Mouse (Mus musculus) midbrain, embryonic 15.5 days (tissue): ENCODE results near the gene Dock8. TPM values are rescaled to one million over a fixed set of nuclear protein-coding genes. Genes with fewer than 3 reads are reported as not detected.
A peak's percentile ranks its signal among the peaks of the same experiment; 100 is the strongest.
"Not testable (repeated sequence)": the region's sequence is repeated elsewhere in the genome, so short reads cannot be mapped to it uniquely, and the experiment has no call there.

Experiments used
- ATAC-seq: fragments of 200-750 bp; cut with Nextera tagmentation; replicated peaks from 2 replicates; pipeline ENCODE4 v1.8.0; 2017; ENCODE audit warnings: moderate TSS enrichment
- H3K27ac ChIP-seq: fragments of 300-500 bp; sonication (generic); 2 replicates; pipeline ENCODE4 v1.5.1; 2015; ENCODE audit warnings: mild to moderate bottlenecking, inconsistent platforms
- H3K27me3 ChIP-seq: fragments of 300-500 bp; sonication (generic); replicated peaks from 2 replicates; pipeline ENCODE4 v1.6.1; 2015; ENCODE audit warnings: inconsistent platforms
- H3K36me3 ChIP-seq: fragments of 300-500 bp; sonication (generic); replicated peaks from 2 replicates; pipeline ENCODE4 v1.6.1; 2015; ENCODE audit warnings: inconsistent platforms
- H3K4me1 ChIP-seq: fragments of 300-500 bp; sonication (generic); 2 replicates; pipeline ENCODE4 v1.6.1; 2015; ENCODE audit warnings: inconsistent platforms
- H3K4me2 ChIP-seq: fragments of 300-500 bp; sonication (generic); 2 replicates; pipeline ENCODE4 v1.6.1; 2015; ENCODE audit warnings: inconsistent platforms, mild to moderate bottlenecking, moderate library complexity
- H3K4me3 ChIP-seq: fragments of 300-500 bp; sonication (generic); 2 replicates; pipeline ENCODE4 v1.5.1; 2015; ENCODE audit warnings: mild to moderate bottlenecking, inconsistent platforms
- H3K9ac ChIP-seq: fragments of 300-500 bp; sonication (generic); 2 replicates; pipeline ENCODE4 v1.6.1; 2015; ENCODE audit warnings: mild to moderate bottlenecking, inconsistent platforms
- H3K9me3 ChIP-seq: fragments of 300-500 bp; sonication (generic); 2 replicates; pipeline ENCODE4 v1.6.1; 2016; ENCODE audit warnings: inconsistent platforms
- WGBS: fragments of 180-500 bp; shearing (Covaris S2); methylation state at CpG from one replicate; pipeline ENCODE4 v1.1.7; 2015; ENCODE audit warnings: mixed read lengths; 5-methylcytosine and 5-hydroxymethylcytosine counted together
- polyA plus RNA-seq: library from polyadenylated mRNA; unstranded; fragments of >200 nt; fragmentation: Nextera tagmentation; extraction: Ambion mirVana; gene quantifications from 2 replicates; pipeline ENCODE4 v1.2.1, GENCODE M21; 2015

The Dock8 gene
- polyA plus RNA-seq, 1 experiment from 2014 or later: 0.59 TPM

DNA sequence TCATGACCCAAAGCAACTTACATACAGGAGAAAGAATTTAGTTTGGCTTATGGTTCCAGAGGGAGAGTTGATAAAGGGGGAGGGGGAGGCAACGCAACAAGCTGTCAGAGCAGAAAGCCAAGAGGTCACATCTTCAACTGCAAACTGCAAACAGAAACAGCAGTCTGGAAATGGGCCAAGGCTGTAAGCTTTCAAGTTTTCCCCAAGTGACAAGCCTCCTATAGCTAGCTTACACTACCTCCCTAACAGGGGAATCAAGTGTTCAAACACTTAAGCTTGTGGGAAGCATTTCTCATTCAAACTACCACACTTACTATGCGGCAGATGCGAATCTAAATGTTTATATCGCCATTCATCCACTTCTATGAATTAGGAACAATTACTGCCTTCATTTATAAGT, 4.5 kb downstream of the Dock8 start:
- no peak overlapping the region for H3K27ac ChIP-seq
- 45% methylated on average over 4 of the region's 4 CpGs for WGBS
- no peak overlapping the region for H3K4me3 ChIP-seq
- H3K4me1 ChIP-seq: peaks cover 13% of the 10 kb centered on the region
- H3K27me3 ChIP-seq: peaks cover 33% of the 10 kb centered on the region
- H3K4me2 ChIP-seq: no peak overlapping the region
- no peaks in the 10 kb centered on the region for H3K9me3 ChIP-seq
- H3K9ac ChIP-seq: no peak overlapping the region
- no peak for ATAC-seq
- no peaks in the 10 kb centered on the region for H3K36me3 ChIP-seq

DNA sequence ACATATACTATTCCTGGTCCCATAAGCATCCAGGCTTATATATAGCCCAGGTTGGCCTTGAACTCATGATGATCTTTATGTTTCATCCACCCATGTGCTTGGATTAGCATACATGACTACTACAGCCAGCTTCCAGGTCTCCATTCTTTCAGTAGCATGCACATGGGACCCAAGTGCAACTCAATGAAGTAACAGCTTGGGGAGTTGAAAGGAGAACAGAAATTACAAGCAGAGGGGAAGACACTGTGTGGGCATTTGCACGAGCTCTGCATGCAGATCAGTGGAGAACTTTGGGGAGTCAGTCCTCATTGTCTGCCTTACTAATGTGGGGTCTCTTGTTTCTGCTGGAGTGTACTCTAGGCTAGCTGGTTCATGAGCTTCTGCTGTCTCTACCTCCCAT, 7.4 kb downstream of the Dock8 start:
- WGBS: 78% methylated on average over 1 of the region's 1 CpGs

DNA sequence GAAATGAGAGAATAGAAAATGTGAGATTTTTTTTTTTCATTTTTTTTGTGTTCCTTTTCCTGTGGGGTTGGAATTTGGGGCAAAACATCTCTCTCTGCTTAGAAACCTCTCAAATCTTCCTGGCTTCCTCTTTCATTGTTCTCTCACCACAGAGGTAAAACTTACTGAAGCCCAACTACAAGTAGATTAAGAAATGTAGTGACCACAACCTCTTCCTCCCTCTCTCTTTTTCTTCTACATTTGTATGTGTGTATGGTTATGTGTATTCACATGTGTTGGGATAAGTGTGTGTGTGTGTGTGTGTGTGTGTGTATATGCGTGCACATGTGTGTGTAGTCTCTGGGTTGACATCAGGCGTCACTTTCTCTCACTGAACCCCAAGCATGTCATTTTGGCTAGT, 9.2 kb downstream of the Dock8 start:
- H3K4me1 ChIP-seq: no peaks in the 10 kb centered on the region
- H3K9me3 ChIP-seq: no peaks in the 10 kb centered on the region
- H3K27ac ChIP-seq: no peak overlapping the region
- 83% methylated on average over 2 of the region's 2 CpGs for WGBS
- no peaks in the 10 kb centered on the region for H3K27me3 ChIP-seq
- ATAC-seq: no peak
- no peak overlapping the region for H3K9ac ChIP-seq
- no peaks in the 10 kb centered on the region for H3K36me3 ChIP-seq
- H3K4me3 ChIP-seq: no peak overlapping the region
- no peak overlapping the region for H3K4me2 ChIP-seq

More for the DNA sequence above, 7.4 kb downstream of the Dock8 start:
- Histone ChIP-seq H3K27me3 (peaks cover 4% of the 10 kb centered on the region), H3K4me2 (no peak overlapping the region), H3K27ac (no peak overlapping the region), H3K9me3 (no peaks in the 10 kb centered on the region), H3K36me3 (no peaks in the 10 kb centered on the region), H3K4me1 (no peaks in the 10 kb centered on the region), H3K9ac (no peak overlapping the region), H3K4me3 (no peak overlapping the region)
- no peak for ATAC-seq

DNA sequence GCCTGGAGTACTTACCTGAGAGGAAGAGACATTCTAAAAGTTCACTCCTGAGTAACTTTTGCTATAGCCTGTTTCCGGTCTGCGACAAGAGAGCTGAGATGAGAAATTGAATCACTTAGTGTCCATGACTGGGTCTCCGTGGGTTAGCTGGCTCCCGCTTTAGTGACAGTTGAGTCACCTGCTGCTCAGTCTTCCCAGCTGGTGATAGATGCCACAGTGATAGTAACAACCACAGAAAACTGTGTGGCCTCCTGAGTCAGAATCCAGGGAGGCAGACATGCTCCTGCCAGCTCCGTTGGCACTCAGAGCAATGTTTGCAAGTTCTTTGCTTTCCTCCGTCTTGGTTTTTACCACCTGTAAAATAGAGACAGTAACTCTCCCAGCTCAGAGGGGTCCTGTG, 23.4 kb downstream of the Dock8 start:
- Histone ChIP-seq H3K9ac (no peak overlapping the region), H3K4me2 (no peak overlapping the region), H3K27ac (no peak overlapping the region), H3K9me3 (no peaks in the 10 kb centered on the region), H3K27me3 (no peaks in the 10 kb centered on the region), H3K4me1 (no peaks in the 10 kb centered on the region), H3K4me3 (no peak overlapping the region), H3K36me3 (no peaks in the 10 kb centered on the region)
- ATAC-seq: no peak
- WGBS: 86% methylated on average over 6 of the region's 6 CpGs

DNA sequence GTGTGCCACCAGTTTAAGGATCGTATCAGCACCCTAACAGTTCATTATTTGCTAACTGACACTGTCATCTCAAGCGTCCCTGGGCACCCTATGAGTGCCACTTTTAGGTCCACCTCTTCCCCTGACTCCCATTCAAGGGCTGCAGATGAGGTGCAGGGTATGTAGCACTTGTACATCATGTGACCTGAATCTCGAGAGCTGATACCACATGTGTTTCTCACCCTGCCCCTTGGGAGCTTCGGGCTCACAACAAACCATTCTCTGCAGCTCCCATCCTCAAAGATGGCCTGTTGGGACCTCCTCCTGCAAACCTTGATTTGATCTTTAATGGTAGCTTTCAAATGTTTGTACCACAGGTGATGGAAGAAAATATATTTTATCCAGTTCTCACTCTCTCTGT, 32.4 kb downstream of the Dock8 start:
- Histone ChIP-seq H3K9ac (no peak overlapping the region), H3K27ac (no peak overlapping the region), H3K4me2 (no peak overlapping the region), H3K36me3 (no peaks in the 10 kb centered on the region), H3K4me3 (no peak overlapping the region), H3K27me3 (no peaks in the 10 kb centered on the region), H3K4me1 (no peaks in the 10 kb centered on the region), H3K9me3 (no peaks in the 10 kb centered on the region)
- 83% methylated on average over 4 of the region's 4 CpGs for WGBS
- ATAC-seq: no peak

DNA sequence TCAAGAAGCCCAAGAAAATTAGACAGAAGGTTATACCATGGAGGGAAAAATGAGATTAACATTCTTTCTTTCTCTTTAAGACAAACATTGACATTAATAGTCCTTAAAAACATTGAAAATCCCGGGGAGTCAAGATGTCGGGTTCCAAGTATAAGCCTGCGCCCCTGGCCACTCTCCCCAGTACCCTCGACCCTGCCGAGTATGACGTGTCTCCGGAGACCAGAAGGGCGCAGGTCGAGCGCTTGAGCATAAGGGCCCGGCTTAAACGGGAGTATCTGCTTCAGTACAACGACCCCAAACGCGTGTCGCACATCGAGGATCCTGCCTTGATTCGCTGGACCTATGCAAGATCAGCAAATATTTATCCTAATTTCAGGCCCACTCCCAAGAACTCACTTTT, 33.7 kb downstream of the Dock8 start:
- not testable (repeated sequence) for H3K9me3 ChIP-seq, H3K27me3 ChIP-seq, H3K36me3 ChIP-seq, H3K9ac ChIP-seq, H3K4me1 ChIP-seq, H3K27ac ChIP-seq, H3K4me3 ChIP-seq, H3K4me2 ChIP-seq
- ATAC-seq: 0 out of 2 replicates have a peak, but pooled peaks have one; percentile 70
- 81% methylated on average over 8 of the region's 18 CpGs for WGBS

- H3K4me1 ChIP-seq: no peaks in the 10 kb centered on the region
- no peaks in the 10 kb centered on the region for H3K9me3 ChIP-seq
- WGBS: 95% methylated on average over 6 of the region's 6 CpGs
- no peak for ATAC-seq
- H3K27me3 ChIP-seq: no peaks in the 10 kb centered on the region
- H3K36me3 ChIP-seq: no peaks in the 10 kb centered on the region
- no peak overlapping the region for H3K4me2 ChIP-seq
- H3K4me3 ChIP-seq: no peak overlapping the region
- no peak overlapping the region for H3K9ac ChIP-seq
- H3K27ac ChIP-seq: no peak overlapping the region
Measured at GRCm38 (mm10) chr19:25035825-25036224, 36.5 kb downstream of the Dock8 start.

DNA sequence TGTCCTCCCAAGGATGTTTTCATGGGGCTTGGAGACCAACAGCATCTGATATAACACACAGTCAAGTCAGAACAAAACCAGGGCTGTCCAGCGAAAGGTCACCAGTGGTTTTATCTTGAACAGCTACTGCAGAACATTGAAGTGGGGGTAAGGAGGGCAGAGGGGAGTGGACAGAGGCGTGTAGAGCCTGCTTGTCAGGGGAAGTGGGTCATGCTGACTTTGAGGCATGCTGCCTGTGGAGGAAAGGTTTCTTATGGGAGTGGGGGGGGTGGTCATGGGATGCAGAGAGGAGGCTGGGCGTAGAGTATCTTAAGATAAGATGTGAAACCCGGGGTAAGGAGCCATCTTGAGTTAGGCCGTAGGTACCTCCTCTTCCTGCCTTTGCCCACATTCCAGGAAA, 37.5 kb downstream of the Dock8 start:
- Histone ChIP-seq H3K4me1 (no peaks in the 10 kb centered on the region), H3K4me3 (no peak overlapping the region), H3K27ac (no peak overlapping the region), H3K4me2 (no peak overlapping the region), H3K9ac (no peak overlapping the region), H3K27me3 (no peaks in the 10 kb centered on the region), H3K9me3 (no peaks in the 10 kb centered on the region), H3K36me3 (no peaks in the 10 kb centered on the region)
- no peak for ATAC-seq
- 87% methylated on average over 5 of the region's 5 CpGs for WGBS

- no peaks in the 10 kb centered on the region for H3K27me3 ChIP-seq
- no peaks in the 10 kb centered on the region for H3K9me3 ChIP-seq
- H3K27ac ChIP-seq: no peak overlapping the region
- no peaks in the 10 kb centered on the region for H3K36me3 ChIP-seq
- WGBS: 75% methylated on average over 4 of the region's 4 CpGs
- no peak for ATAC-seq
- no peak overlapping the region for H3K4me3 ChIP-seq
- no peaks in the 10 kb centered on the region for H3K4me1 ChIP-seq
- no peak overlapping the region for H3K9ac ChIP-seq
- no peak overlapping the region for H3K4me2 ChIP-seq
Measured at GRCm38 (mm10) chr19:25037249-25037648, 37.9 kb downstream of the Dock8 start.

DNA sequence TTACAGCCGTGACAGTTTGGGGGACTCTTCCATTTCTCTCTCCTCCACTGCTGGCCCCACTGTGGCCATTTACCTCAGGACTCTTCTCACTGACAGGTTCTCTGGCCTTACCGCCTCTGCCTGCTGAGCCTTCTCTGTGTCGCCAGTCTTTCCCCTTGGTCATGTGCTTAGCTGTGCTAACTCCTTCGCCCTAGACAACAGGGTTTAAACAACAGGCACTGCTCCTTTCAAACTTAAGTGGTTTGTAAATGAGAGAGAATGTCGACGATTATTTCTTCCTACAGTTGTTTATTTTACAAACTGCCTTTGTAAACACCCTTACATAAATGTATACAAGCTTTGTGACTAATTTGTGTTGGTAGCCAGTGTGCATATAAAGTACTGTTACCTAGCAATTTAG, 39.0 kb downstream of the Dock8 start:
- no peak overlapping the region for H3K9ac ChIP-seq
- no peaks in the 10 kb centered on the region for H3K27me3 ChIP-seq
- H3K36me3 ChIP-seq: no peaks in the 10 kb centered on the region
- no peaks in the 10 kb centered on the region for H3K9me3 ChIP-seq
- 64% methylated on average over 6 of the region's 6 CpGs for WGBS
- no peak overlapping the region for H3K4me3 ChIP-seq
- H3K4me1 ChIP-seq: no peaks in the 10 kb centered on the region
- ATAC-seq: no peak
- H3K4me2 ChIP-seq: no peak overlapping the region
- no peak overlapping the region for H3K27ac ChIP-seq

DNA sequence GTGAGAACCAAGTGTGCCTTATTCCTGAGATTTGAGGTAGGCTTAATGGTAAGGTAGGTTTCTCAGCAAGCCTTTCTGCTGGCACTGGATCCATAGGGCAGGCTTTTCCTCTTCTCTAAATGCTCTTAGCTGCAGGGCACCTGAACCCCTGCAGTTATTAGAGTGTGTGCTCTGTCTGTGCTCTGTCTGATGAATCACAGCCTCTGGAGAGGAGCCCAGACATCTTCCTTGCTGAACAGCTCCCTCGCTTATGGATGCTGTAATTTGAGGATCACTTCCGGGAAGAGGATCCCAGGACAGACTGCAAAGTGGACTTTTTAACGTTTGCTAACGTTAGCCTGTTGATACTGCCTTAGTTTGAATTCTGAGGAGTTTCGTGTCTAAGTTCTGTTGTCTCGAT, 41.9 kb downstream of the Dock8 start:
- Histone ChIP-seq H3K27me3 (no peaks in the 10 kb centered on the region), H3K4me3 (no peak overlapping the region), H3K27ac (no peak overlapping the region), H3K9me3 (no peaks in the 10 kb centered on the region), H3K36me3 (no peaks in the 10 kb centered on the region), H3K4me1 (no peaks in the 10 kb centered on the region), H3K4me2 (no peak overlapping the region), H3K9ac (no peak overlapping the region)
- ATAC-seq: no peak
- 71% methylated on average over 6 of the region's 6 CpGs for WGBS

DNA sequence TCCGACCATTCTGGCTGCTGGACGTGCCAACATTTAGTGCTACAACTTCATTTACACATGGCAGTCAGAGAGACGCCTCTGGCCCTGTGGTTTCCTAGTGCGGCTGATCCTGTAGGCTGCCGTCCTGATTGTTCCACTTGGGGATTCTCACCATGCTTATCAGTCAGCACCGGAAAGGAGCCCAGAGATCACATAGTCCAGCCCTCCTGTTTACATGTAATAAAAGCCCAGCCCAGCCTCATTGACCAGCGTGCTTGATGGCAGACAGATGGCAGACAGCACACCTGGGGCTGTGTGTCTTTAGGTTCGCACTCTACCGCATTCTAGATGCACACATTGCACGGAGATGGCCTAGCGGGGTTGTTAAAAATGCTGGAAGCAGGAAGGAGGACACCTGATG, 43.6 kb downstream of the Dock8 start:
- Histone ChIP-seq H3K4me3 (no peak overlapping the region), H3K27ac (no peak overlapping the region), H3K4me2 (no peak overlapping the region), H3K36me3 (no peaks in the 10 kb centered on the region), H3K4me1 (no peaks in the 10 kb centered on the region), H3K9ac (no peak overlapping the region), H3K27me3 (no peaks in the 10 kb centered on the region), H3K9me3 (no peaks in the 10 kb centered on the region)
- WGBS: 83% methylated on average over 11 of the region's 11 CpGs
- ATAC-seq: no peak

DNA sequence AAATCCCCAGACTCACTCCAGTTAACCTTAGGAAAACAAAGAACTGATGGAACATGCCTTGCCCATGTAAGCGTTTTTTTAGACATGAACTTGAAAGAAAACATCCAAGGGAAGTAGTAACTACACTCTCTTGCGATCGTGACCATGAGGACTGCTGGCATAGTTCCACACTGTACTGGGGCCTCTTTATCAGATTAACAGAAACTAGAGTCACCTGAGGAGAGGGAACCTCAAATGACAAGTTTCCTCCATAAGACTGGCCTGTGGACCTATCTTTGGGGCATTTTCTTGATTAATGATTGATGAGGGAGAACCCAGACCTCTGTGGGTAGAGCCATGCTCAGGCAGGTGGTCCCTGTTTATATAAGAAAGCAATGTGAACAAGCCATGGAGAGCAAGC, 44.7 kb downstream of the Dock8 start:
- Histone ChIP-seq H3K36me3 (no peaks in the 10 kb centered on the region), H3K27me3 (no peaks in the 10 kb centered on the region), H3K9me3 (no peaks in the 10 kb centered on the region), H3K4me1 (no peaks in the 10 kb centered on the region), H3K4me2 (no peak overlapping the region), H3K9ac (no peak overlapping the region), H3K27ac (no peak overlapping the region), H3K4me3 (no peak overlapping the region)
- 90% methylated on average over 3 of the region's 3 CpGs for WGBS
- no peak for ATAC-seq

DNA sequence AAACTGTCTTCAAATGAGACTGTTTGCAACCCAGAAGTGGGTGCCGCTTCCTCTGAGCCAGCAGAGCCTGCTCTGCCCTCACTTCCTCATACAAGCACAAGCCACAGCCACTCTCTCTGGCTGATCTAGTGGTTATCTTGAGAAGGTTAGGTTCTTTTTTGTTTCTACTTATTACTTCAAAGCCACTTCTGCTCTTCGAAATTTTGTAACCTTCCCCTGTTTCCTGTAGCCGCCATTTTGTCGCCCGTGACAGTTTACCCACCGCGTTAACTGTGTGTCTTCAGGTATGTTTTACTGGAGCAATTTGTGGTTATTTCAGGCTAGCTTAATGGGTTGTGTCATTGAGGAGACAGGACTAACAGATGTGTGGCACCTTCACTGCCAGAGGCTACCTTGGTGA, 53.0 kb downstream of the Dock8 start:
- Histone ChIP-seq H3K4me1 (no peaks in the 10 kb centered on the region), H3K27ac (no peak overlapping the region), H3K9me3 (no peaks in the 10 kb centered on the region), H3K4me2 (no peak overlapping the region), H3K4me3 (no peak overlapping the region), H3K27me3 (no peaks in the 10 kb centered on the region), H3K9ac (no peak overlapping the region), H3K36me3 (no peaks in the 10 kb centered on the region)
- no peak for ATAC-seq
- WGBS: 94% methylated on average over 7 of the region's 7 CpGs
